Mouse (Mus musculus): ENCODE measurements around the gene Slc46a3.

- no peak for TF ChIP-seq GATA1 (IDR thresholded peaks at IDR 0.05; ENCODE audit: borderline replicate concordance, low read length)
- no peak for TF ChIP-seq FLI1 (IDR thresholded peaks at IDR 0.05; ENCODE audit: low read length)
Observed at GRCm38 (mm10) chr5:147871091-147871820, 23.4 kb downstream of the Slc46a3 start.

Measured in megakaryocyte, embryonic 14.5 days (primary cell).